Mouse (Mus musculus) left cerebral cortex, postnatal 10 days (tissue): ENCODE results near the gene Casd1. TPM values are rescaled to one million over a fixed set of nuclear protein-coding genes. Genes with fewer than 3 reads are reported as not detected.

ENCODE experiments used
- DNase-seq, 2 experiments: peaks; one replicate each; pipeline ENCODE4 v3.0.0; 2021 to 2022; ENCODE audit warnings: low spot score in 2 of 2, mixed read lengths in 1 of 2; ENCODE audit errors: extremely low spot score in 1 of 2
- intact Hi-C: fragments of 180-260 bp; cut with DNase I; formaldehyde crosslinking; loops from one replicate; pipeline ENCODE4 v1.15.1; 2025
- total RNA-seq, 2 experiments: library from RNA; stranded (reverse); gene quantifications; 2 replicates each; pipeline ENCODE4 v1.2.3; 2021

The Casd1 gene
- total RNA-seq, 2 experiments from 2014 or later = 53.0 to 63.8 TPM

DNA sequence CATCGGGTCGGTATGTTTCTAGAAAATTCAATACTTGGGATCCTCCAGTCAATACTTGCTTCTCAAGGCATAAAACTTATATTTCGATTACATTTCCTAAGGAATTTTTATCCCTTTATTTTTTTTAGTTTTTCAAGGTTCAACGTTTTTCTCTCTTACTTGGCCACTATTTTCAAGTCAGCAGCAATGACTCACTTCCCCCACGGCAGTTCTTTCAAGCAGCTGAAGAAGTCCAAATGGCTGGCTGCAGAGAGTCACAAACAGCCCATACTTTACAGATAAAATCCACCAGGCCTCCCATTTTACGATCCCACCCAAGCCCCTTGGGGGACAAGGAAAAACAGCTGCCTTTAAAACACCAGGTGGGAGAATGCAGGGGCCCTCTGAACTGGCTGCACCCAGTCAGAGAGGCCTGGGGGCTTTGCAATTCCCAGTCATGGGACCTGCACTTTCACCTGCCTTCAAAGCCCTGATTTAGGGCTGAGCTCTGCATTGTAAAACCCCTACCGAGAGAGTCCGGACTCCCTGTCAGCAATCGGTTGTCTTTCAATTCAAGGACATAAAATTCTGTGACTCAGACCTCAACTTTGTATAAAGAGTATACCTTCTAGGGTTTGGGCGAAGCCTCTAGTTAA lies 84.2 kb downstream of the Casd1 start:
- DNase-seq = no peak
- intact Hi-C loops = no loop called here

DNA sequence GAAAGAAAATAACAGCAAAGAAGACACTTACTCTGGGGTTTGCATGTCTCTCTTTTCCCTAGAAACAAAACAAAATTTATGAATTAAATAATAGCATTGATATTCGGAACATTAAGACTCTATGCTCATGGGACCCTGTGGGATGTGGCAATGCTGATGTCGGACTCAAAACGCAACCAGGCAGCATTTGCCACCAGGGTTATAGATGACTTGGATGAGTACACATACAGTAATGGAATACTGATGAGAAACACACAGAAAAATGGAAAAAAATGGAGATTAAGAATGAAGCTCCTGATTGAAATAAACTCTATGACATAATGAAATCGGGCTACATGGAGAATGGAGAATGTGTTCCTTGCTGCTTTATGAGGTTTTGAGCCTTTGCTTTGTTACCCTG lies 89.8 kb downstream of the Casd1 start:
- intact Hi-C loops = no loop called here
- DNase-seq = no peak

Other genes starting within 250 kb of the Casd1 start
- gene Col1a2, start 96.0 kb upstream of the Casd1 start, total RNA-seq = 10 to 100 TPM; 47.2 to 53.0 TPM
- gene Sgce, start 146.4 kb downstream of the Casd1 start, total RNA-seq = 10 to 100 TPM; 30.0 to 30.1 TPM
- 10 to 100 TPM; 10.7 to 11.6 TPM for gene Peg10, start 146.5 kb downstream of the Casd1 start, total RNA-seq